Mouse (Mus musculus) embryonic facial prominence, embryonic 11.5 days (tissue): ENCODE data around the gene Rab3d. TPM values are rescaled to one million over a fixed set of nuclear protein-coding genes. Genes with fewer than 3 reads are reported as not detected.
A peak's percentile ranks its signal among the peaks of the same experiment; 100 is the strongest.

Experiments used
- ATAC-seq: fragments of 200-750 bp; cut with Nextera tagmentation; replicated peaks from 2 replicates; pipeline ENCODE4 v1.8.0; 2017; ENCODE audit warnings: low read depth; ENCODE audit not compliant: insufficient number of reproducible peaks, low FRiP score, low TSS enrichment
- DNase-seq: peaks from one replicate; pipeline ENCODE4 v3.0.0-alpha.2; 2015; ENCODE audit warnings: low spot score
- H3K27ac ChIP-seq: fragments of 300-500 bp; sonication (generic); replicated peaks from 2 replicates; pipeline ENCODE4 v1.5.1; 2014; ENCODE audit warnings: mild to moderate bottlenecking, low read depth, low read length, control low read depth
- H3K27me3 ChIP-seq: fragments of 300-500 bp; sonication (generic); 2 replicates; pipeline ENCODE4 v1.6.1; 2014; ENCODE audit warnings: mild to moderate bottlenecking, low read length, moderate library complexity, mixed read lengths; ENCODE audit not compliant: control insufficient read depth, insufficient read depth
- H3K36me3 ChIP-seq: fragments of 300-500 bp; sonication (generic); replicated peaks from 2 replicates; pipeline ENCODE4 v1.6.1; 2014; ENCODE audit warnings: low read depth, mild to moderate bottlenecking, low read length, moderate library complexity, mixed read lengths; ENCODE audit not compliant: control insufficient read depth, insufficient read depth
- H3K4me1 ChIP-seq: fragments of 300-500 bp; sonication (generic); 2 replicates; pipeline ENCODE4 v1.6.1; 2014; ENCODE audit warnings: low read length, mixed read lengths; ENCODE audit not compliant: control insufficient read depth, insufficient read depth
- H3K4me2 ChIP-seq: fragments of 300-500 bp; sonication (generic); 2 replicates; pipeline ENCODE4 v1.6.1; 2014; ENCODE audit warnings: low read depth, mild to moderate bottlenecking, control low read depth, low read length, moderate library complexity
- H3K4me3 ChIP-seq: fragments of 300-500 bp; sonication (generic); 2 replicates; pipeline ENCODE4 v1.5.1; 2014; ENCODE audit warnings: low read depth, low read length, control low read depth
- H3K9ac ChIP-seq: fragments of 300-500 bp; sonication (generic); replicated peaks from 2 replicates; pipeline ENCODE4 v1.6.1; 2014; ENCODE audit warnings: mild to moderate bottlenecking, control low read depth, low read length
- H3K9me3 ChIP-seq: fragments of 300-500 bp; sonication (generic); replicated peaks from 2 replicates; pipeline ENCODE4 v1.6.1; 2016; ENCODE audit warnings: mild to moderate bottlenecking, low read length, inconsistent platforms, mixed read lengths; ENCODE audit not compliant: control insufficient read depth
- WGBS: fragments of 180-500 bp; shearing (Covaris S2); extraction: QIAGEN DNeasy Blood & Tissue Kit; methylation state at CpG from one replicate; pipeline ENCODE4 v1.1.7; 2014; 5-methylcytosine and 5-hydroxymethylcytosine counted together
- polyA plus RNA-seq: library from polyadenylated mRNA; unstranded; fragments of >200 nt; fragmentation: Nextera tagmentation; extraction: Ambion mirVana; gene quantifications from 2 replicates; pipeline ENCODE4 v1.2.1, GENCODE M21; 2014

The Rab3d gene
- polyA plus RNA-seq, 1 experiment from 2014 or later = 4.8 TPM

DNA sequence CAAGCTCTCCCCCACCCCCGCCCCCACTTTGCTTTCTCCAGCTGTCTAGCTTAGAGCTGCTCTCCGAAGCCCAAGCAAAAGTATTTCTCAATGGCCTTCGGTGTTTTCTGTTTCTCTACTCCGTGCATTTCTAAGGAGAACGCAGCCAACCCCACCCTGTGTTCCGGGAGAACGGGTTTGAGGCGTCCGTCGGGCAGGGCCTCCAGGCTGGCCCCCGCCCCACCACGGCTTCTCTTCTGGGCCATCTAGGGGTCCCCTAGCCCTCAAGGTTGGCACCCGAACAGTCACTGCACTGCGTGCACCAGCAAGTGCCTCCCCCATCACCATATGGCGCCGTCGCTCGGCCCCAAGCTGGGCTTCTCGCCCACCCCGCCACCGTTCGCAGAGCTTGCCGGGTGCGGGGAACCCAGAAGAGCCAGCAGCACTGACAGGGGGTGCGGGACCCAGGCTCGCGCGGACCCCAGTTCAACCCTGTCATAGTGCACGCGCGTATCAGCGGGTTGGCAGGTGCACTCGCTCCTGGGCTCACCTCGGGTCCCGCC, 428 bp downstream of the Rab3d start:
- Histone ChIP-seq H3K4me2 (peak overlapping the region; percentile 88), H3K36me3 (no peaks in the 10 kb centered on the region), H3K27me3 (no peaks in the 10 kb centered on the region; the same call in 1 of the 2 replicates), H3K9me3 (no peaks in the 10 kb centered on the region), H3K4me3 (peak overlapping the region; percentile 45), H3K9ac (peak overlapping the region; percentile 50), H3K4me1 (no peaks in the 10 kb centered on the region), H3K27ac (no peak overlapping the region)
- ATAC-seq = no peak; the same call in none of the 2 replicates
- 1% methylated on average over 35 of the region's 35 CpGs for WGBS
- no peak for DNase-seq

DNA sequence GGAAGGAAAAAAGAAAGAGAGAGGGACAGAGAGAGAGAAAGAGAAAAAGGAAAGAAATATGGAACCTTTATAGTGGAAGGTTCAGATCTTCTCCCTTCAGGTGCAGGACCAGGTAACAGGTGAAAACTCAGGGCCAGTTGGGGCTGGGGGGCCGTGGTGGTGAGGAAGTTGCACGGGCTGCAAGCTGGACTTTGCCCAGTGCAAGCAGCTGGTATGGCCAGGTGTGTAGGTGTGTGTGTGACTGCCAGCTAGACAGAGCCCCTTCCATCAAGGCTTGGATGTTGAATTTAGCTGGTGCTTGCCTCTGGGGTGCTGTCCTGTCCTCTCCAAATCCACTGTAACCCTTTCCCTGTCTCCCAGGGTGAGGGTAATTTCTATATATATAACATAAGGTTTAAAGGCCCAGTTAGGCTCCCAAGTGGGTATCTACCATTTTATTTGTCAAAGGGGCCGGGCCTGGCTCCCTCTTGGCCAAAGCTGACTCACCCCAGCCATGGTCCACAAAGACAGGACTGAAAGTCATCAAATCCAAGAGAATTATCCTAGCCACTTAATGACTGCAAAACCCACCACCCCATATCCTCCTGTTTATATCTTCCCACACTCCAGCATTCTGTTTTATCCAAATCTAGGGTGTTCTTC, 1.0 kb downstream of the Rab3d start:
- ATAC-seq = no peak
- Histone ChIP-seq H3K9me3 (no peaks in the 10 kb centered on the region), H3K27me3 (no peaks in the 10 kb centered on the region; the same call in 1 of the 2 replicates), H3K27ac (no peak overlapping the region), H3K9ac (no peak overlapping the region; the same call in 1 of the 2 replicates), H3K4me3 (no peak overlapping the region; the same call in 1 of the 2 replicates), H3K36me3 (no peaks in the 10 kb centered on the region), H3K4me2 (no peak overlapping the region; the same call in 1 of the 2 replicates), H3K4me1 (no peaks in the 10 kb centered on the region)
- WGBS = 81% methylated on average over 3 of the region's 3 CpGs
- DNase-seq = no peak

- WGBS = 72% methylated on average over 10 of the region's 10 CpGs
- H3K4me3 ChIP-seq = no peak overlapping the region
Observed at GRCm38 (mm10) chr9:21909474-21910223, 8.3 kb downstream of the Rab3d start.

DNA sequence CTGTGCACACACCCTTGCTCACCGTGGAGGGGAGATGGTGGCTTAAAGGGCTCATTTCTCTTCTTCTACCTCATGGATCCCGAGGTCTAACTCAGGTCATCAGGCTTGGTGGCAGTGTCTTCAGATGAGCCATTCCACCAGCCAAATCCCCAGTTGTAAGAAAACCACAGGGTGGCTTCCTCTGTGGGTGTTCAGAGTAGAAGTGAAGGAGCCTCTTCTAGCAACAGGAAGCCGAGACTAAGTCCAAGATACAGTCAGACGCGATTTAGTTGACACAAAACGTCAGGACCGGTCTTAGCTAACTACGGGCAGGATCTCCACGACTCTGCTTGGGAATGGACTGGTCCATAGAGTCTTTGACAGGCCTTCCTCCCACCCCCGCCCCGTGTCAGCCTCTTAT, 9.8 kb downstream of the Rab3d start:
- Histone ChIP-seq H3K27ac (no peak overlapping the region), H3K4me2 (no peak overlapping the region), H3K4me1 (no peaks in the 10 kb centered on the region), H3K27me3 (no peaks in the 10 kb centered on the region), H3K9ac (no peak overlapping the region), H3K4me3 (no peak overlapping the region), H3K9me3 (no peaks in the 10 kb centered on the region), H3K36me3 (no peaks in the 10 kb centered on the region)
- ATAC-seq (no peak), DNase-seq (no peak)
- WGBS = 77% methylated on average over 11 of the region's 11 CpGs

More at GRCm38 (mm10) chr9:21909474-21910223, 8.3 kb downstream of the Rab3d start:
- H3K36me3 ChIP-seq = no peaks in the 10 kb centered on the region
- H3K4me2 ChIP-seq = no peak overlapping the region
- no peaks in the 10 kb centered on the region for H3K9me3 ChIP-seq
- ATAC-seq = no peak
- no peak for DNase-seq
- no peaks in the 10 kb centered on the region for H3K4me1 ChIP-seq
- no peaks in the 10 kb centered on the region for H3K27me3 ChIP-seq
- H3K9ac ChIP-seq = no peak overlapping the region
- H3K27ac ChIP-seq = no peak overlapping the region

- no peaks in the 10 kb centered on the region for H3K4me1 ChIP-seq
- no peak overlapping the region for H3K4me2 ChIP-seq
- WGBS = 89% methylated on average over 4 of the region's 4 CpGs
- H3K4me3 ChIP-seq = no peak overlapping the region
- H3K9me3 ChIP-seq = no peaks in the 10 kb centered on the region
- DNase-seq = no peak
- H3K27ac ChIP-seq = no peak overlapping the region
- no peak for ATAC-seq
- H3K36me3 ChIP-seq = no peaks in the 10 kb centered on the region
- no peak overlapping the region for H3K9ac ChIP-seq
- H3K27me3 ChIP-seq = no peaks in the 10 kb centered on the region
Observed at GRCm38 (mm10) chr9:21904031-21904430, 14.0 kb downstream of the Rab3d start.

GRCm38 (mm10) chr9:21901223-21901820, 16.7 kb downstream of the Rab3d start:
- no peaks in the 10 kb centered on the region for H3K27me3 ChIP-seq
- H3K36me3 ChIP-seq = no peaks in the 10 kb centered on the region
- peak overlapping the region; percentile 35 for H3K4me3 ChIP-seq
- ATAC-seq (peak; percentile 81), DNase-seq (peak; percentile 92)
- H3K4me1 ChIP-seq = no peaks in the 10 kb centered on the region
- H3K27ac ChIP-seq = no peak overlapping the region
- peak overlapping the region; percentile 47 for H3K9ac ChIP-seq
- peak overlapping the region; percentile 44 for H3K4me2 ChIP-seq
- WGBS = 17% methylated on average over 10 of the region's 10 CpGs
- H3K9me3 ChIP-seq = no peaks in the 10 kb centered on the region

GRCm38 (mm10) chr9:21889229-21889628, 28.8 kb downstream of the Rab3d start:
- H3K27me3 ChIP-seq = no peaks in the 10 kb centered on the region
- no peak overlapping the region for H3K4me2 ChIP-seq
- no peak overlapping the region for H3K9ac ChIP-seq
- ATAC-seq (no peak), DNase-seq (no peak)
- H3K4me1 ChIP-seq = no peaks in the 10 kb centered on the region
- no peaks in the 10 kb centered on the region for H3K36me3 ChIP-seq
- no peak overlapping the region for H3K4me3 ChIP-seq
- H3K9me3 ChIP-seq = no peaks in the 10 kb centered on the region
- 68% methylated on average over 3 of the region's 3 CpGs for WGBS
- H3K27ac ChIP-seq = no peak overlapping the region
